Mouse (Mus musculus): ENCODE results near the gene Nol9. TPM values are rescaled to one million over a fixed set of nuclear protein-coding genes. Genes with fewer than 3 reads are reported as not detected.

Nol9 gene
- polyA plus RNA-seq, 1 experiment from 2014 or later = 25.8 TPM

DNA sequence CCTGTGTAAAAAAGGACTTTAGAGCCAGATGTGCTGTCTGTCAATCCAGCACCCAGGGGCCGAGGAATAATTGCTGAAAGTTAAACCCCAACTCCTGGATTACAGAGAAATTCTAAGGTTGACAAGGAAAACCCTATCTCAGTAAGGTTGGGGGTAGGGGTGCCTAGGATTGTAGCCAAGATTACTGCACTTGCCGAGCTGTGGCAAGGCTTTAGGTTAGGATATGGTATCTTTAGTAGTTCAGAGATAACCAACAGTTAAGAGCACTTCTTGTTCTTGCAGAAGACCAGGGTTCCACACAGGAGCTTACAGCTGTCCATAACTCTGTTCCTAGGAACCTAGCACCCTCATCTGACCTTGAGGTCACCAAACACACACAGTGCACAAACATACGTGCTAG is 41.4 kb upstream of the Nol9 start:
- 83% methylated on average over 3 of the region's 3 CpGs for WGBS
- H3K4me2 ChIP-seq (ENCODE audit: low read length) = no peak overlapping the region

GRCm38 (mm10) chr4:151999481-151999880 is 39.6 kb upstream of the Nol9 start:
- ATAC-seq (ENCODE audit: low FRiP score, low TSS enrichment) (no peak), DNase-seq (no peak)
- Histone ChIP-seq H3K27ac (replicated peaks; ENCODE audit: low read depth, low read length) (no peak overlapping the region), H3K4me3 (replicated peaks; ENCODE audit: low read depth, low read length) (no peak overlapping the region), H3K9ac (replicated peaks; ENCODE audit: low read length) (no peak overlapping the region), H3K4me2 (ENCODE audit: low read length) (no peak overlapping the region), H3K9me3 (ENCODE audit: control insufficient read depth, low read length) (no peaks in the 10 kb centered on the region), H3K36me3 (ENCODE audit: control insufficient read depth, insufficient read depth, low read length) (no peaks in the 10 kb centered on the region), H3K27me3 (ENCODE audit: control insufficient read depth, insufficient read depth, low read length) (no peaks in the 10 kb centered on the region), H3K4me1 (ENCODE audit: control insufficient read depth, insufficient read depth, low read length) (peaks cover 2% of the 10 kb centered on the region)
- WGBS = 60% methylated on average over 3 of the region's 3 CpGs

More for the DNA sequence above, 41.4 kb upstream of the Nol9 start:
- H3K4me1 ChIP-seq (ENCODE audit: control insufficient read depth, insufficient read depth, low read length) = peaks cover 9% of the 10 kb centered on the region
- H3K27me3 ChIP-seq (ENCODE audit: control insufficient read depth, insufficient read depth, low read length) = no peaks in the 10 kb centered on the region
- H3K4me3 ChIP-seq (replicated peaks; ENCODE audit: low read depth, low read length) = no peak overlapping the region
- no peaks in the 10 kb centered on the region for H3K9me3 ChIP-seq (ENCODE audit: control insufficient read depth, low read length)
- ATAC-seq (ENCODE audit: low FRiP score, low TSS enrichment) (no peak), DNase-seq (no peak)
- no peak overlapping the region for H3K9ac ChIP-seq (replicated peaks; ENCODE audit: low read length)
- H3K27ac ChIP-seq (replicated peaks; ENCODE audit: low read depth, low read length) = no peak overlapping the region
- H3K36me3 ChIP-seq (ENCODE audit: control insufficient read depth, insufficient read depth, low read length) = peaks cover 7% of the 10 kb centered on the region

- Histone ChIP-seq H3K4me2 (ENCODE audit: low read length) (no peak overlapping the region), H3K27me3 (ENCODE audit: control insufficient read depth, insufficient read depth, low read length) (no peaks in the 10 kb centered on the region), H3K36me3 (ENCODE audit: control insufficient read depth, insufficient read depth, low read length) (no peaks in the 10 kb centered on the region), H3K9ac (replicated peaks; ENCODE audit: low read length) (no peak overlapping the region), H3K4me3 (replicated peaks; ENCODE audit: low read depth, low read length) (no peak overlapping the region), H3K9me3 (ENCODE audit: control insufficient read depth, low read length) (no peaks in the 10 kb centered on the region), H3K27ac (replicated peaks; ENCODE audit: low read depth, low read length) (no peak overlapping the region), H3K4me1 (ENCODE audit: control insufficient read depth, insufficient read depth, low read length) (no peaks in the 10 kb centered on the region)
- DNase-seq (no peak), ATAC-seq (ENCODE audit: low FRiP score, low TSS enrichment) (no peak)
- 60% methylated on average over 4 of the region's 4 CpGs for WGBS
Observed at GRCm38 (mm10) chr4:152000906-152001305, 38.2 kb upstream of the Nol9 start.

DNA sequence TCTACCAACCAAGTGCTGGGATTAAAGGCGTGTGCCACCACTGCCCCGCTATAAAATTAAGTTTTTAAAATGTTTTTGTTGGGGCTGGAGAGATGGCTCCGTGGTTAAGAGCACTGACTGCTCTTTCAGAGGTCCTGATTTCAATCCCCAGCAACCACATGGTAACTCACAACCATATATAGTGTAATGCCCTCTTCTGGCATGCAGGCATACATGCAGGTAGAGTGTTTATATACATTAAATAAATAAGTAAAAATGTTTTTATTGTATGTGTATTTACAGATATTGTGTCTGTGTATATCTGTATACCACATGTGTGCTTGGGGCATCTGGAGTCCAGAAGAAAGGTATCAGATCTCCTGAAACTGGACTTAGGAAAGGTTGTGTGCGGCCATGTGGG is 37.8 kb upstream of the Nol9 start:
- 63% methylated on average over 4 of the region's 4 CpGs for WGBS
- Histone ChIP-seq H3K4me2 (ENCODE audit: low read length) (no peak overlapping the region), H3K9me3 (ENCODE audit: control insufficient read depth, low read length) (no peaks in the 10 kb centered on the region), H3K4me3 (replicated peaks; ENCODE audit: low read depth, low read length) (no peak overlapping the region), H3K27me3 (ENCODE audit: control insufficient read depth, insufficient read depth, low read length) (peaks cover 1% of the 10 kb centered on the region), H3K4me1 (ENCODE audit: control insufficient read depth, insufficient read depth, low read length) (no peaks in the 10 kb centered on the region), H3K36me3 (ENCODE audit: control insufficient read depth, insufficient read depth, low read length) (no peaks in the 10 kb centered on the region), H3K27ac (replicated peaks; ENCODE audit: low read depth, low read length) (no peak overlapping the region), H3K9ac (replicated peaks; ENCODE audit: low read length) (no peak overlapping the region)
- ATAC-seq (ENCODE audit: low FRiP score, low TSS enrichment) (no peak), DNase-seq (no peak)

DNA sequence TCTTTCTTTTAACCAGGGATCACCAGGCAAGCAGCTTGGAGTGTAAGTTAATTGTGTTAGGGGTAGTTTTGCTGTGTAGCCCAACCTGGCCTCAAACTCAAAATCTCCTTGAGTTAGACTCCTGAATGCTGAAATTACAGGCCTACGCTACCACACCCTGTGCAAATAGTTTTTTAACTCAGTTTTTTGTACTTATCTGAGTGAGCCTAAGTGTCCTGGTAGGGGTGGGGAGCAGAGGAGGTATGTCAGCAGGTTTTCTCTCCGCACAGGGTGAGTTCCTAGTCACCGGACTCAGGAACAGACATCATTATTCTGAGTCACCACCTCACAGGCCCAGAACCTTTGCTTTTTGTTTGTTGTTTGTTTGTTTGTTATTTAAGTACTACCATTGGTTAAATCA is 37.1 kb upstream of the Nol9 start:
- Histone ChIP-seq H3K9me3 (ENCODE audit: control insufficient read depth, low read length) (no peaks in the 10 kb centered on the region), H3K27ac (replicated peaks; ENCODE audit: low read depth, low read length) (no peak overlapping the region), H3K9ac (replicated peaks; ENCODE audit: low read length) (no peak overlapping the region), H3K36me3 (ENCODE audit: control insufficient read depth, insufficient read depth, low read length) (no peaks in the 10 kb centered on the region), H3K4me1 (ENCODE audit: control insufficient read depth, insufficient read depth, low read length) (no peaks in the 10 kb centered on the region), H3K4me2 (ENCODE audit: low read length) (no peak overlapping the region), H3K4me3 (replicated peaks; ENCODE audit: low read depth, low read length) (no peak overlapping the region), H3K27me3 (ENCODE audit: control insufficient read depth, insufficient read depth, low read length) (peaks cover 8% of the 10 kb centered on the region)
- no peak for DNase-seq
- WGBS = 92% methylated on average over 3 of the region's 3 CpGs
- ATAC-seq (ENCODE audit: low FRiP score, low TSS enrichment) = no peak

DNA sequence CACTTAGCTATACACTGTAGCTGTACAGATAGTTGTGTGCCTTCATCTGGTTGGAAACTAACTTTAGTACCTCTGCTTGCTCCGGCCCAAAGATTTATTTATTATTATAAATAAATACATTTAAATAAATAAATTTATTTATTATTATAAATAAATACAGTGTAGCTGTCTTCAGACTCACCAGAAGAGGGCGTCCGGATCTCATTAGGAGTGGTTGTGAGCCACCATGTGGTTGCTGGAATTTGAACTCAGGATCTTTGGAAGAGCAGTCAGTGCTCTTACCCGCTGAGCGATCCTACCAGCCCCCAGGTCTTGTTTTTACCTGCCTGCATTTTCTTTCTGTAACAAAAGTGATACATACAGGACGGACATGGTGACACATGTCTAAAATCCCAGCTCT is 33.0 kb upstream of the Nol9 start:
- no peak overlapping the region for H3K4me3 ChIP-seq (replicated peaks; ENCODE audit: low read depth, low read length)
- DNase-seq = peak; percentile 14
- 76% methylated on average over 6 of the region's 6 CpGs for WGBS
- H3K4me1 ChIP-seq (ENCODE audit: control insufficient read depth, insufficient read depth, low read length) = peaks cover 29% of the 10 kb centered on the region
- H3K9me3 ChIP-seq (ENCODE audit: control insufficient read depth, low read length) = no peaks in the 10 kb centered on the region
- peaks cover 34% of the 10 kb centered on the region for H3K27me3 ChIP-seq (ENCODE audit: control insufficient read depth, insufficient read depth, low read length)
- H3K27ac ChIP-seq (replicated peaks; ENCODE audit: low read depth, low read length) = no peak overlapping the region
- no peak overlapping the region for H3K9ac ChIP-seq (replicated peaks; ENCODE audit: low read length)
- ATAC-seq (ENCODE audit: low FRiP score, low TSS enrichment) = no peak
- H3K4me2 ChIP-seq (ENCODE audit: low read length) = no peak overlapping the region
- H3K36me3 ChIP-seq (ENCODE audit: control insufficient read depth, insufficient read depth, low read length) = no peaks in the 10 kb centered on the region

GRCm38 (mm10) chr4:152006812-152007211 is 32.3 kb upstream of the Nol9 start:
- WGBS = 15% methylated on average over 3 of the region's 3 CpGs
- ATAC-seq (ENCODE audit: low FRiP score, low TSS enrichment) (no peak), DNase-seq (no peak)
- H3K27me3 ChIP-seq (ENCODE audit: control insufficient read depth, insufficient read depth, low read length) = peaks cover 34% of the 10 kb centered on the region
- peaks cover 29% of the 10 kb centered on the region for H3K4me1 ChIP-seq (ENCODE audit: control insufficient read depth, insufficient read depth, low read length)
- H3K4me3 ChIP-seq (replicated peaks; ENCODE audit: low read depth, low read length) = no peak overlapping the region
- H3K4me2 ChIP-seq (ENCODE audit: low read length) = no peak overlapping the region
- no peak overlapping the region for H3K9ac ChIP-seq (replicated peaks; ENCODE audit: low read length)
- no peak overlapping the region for H3K27ac ChIP-seq (replicated peaks; ENCODE audit: low read depth, low read length)
- H3K36me3 ChIP-seq (ENCODE audit: control insufficient read depth, insufficient read depth, low read length) = no peaks in the 10 kb centered on the region
- no peaks in the 10 kb centered on the region for H3K9me3 ChIP-seq (ENCODE audit: control insufficient read depth, low read length)

DNA sequence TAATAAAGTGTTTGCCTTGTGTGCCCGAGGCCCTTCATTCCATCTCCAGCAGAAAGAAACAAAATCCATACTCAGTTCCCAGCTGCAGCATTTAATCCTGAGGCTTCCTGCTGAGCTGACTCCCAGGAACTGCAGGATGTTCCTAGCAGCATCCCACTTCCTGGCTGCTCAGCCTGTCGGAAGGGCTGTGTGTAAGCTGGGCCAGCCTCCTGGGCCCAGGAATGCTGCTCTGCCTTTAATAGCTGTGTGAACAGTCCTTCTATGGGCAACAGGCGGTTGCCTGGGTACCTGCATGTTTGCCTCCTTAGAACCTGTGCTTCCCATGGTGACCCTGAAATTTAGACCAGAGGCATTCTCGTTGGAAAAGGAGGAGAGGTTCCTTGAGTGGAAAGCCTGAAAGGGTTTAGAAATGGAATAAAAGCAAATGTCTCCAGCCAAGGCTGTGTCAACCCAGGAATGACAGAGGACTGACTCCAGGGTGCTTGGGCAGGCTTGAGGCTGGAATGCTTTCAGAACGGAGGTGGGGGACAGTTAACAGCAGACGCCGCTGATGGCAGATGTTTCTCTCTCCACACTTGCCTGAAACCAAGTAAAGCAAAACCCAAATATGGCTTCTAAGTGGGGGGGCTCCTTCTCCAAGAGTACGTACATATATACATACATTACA is 31.5 kb upstream of the Nol9 start:
- no peak for ATAC-seq (ENCODE audit: low FRiP score, low TSS enrichment)
- 4% methylated on average over 8 of the region's 8 CpGs for WGBS
- no peaks in the 10 kb centered on the region for H3K36me3 ChIP-seq (ENCODE audit: control insufficient read depth, insufficient read depth, low read length)
- no peak overlapping the region for H3K27ac ChIP-seq (replicated peaks; ENCODE audit: low read depth, low read length)
- H3K9me3 ChIP-seq (ENCODE audit: control insufficient read depth, low read length) = no peaks in the 10 kb centered on the region
- H3K9ac ChIP-seq (replicated peaks; ENCODE audit: low read length) = no peak overlapping the region
- peak overlapping the region; percentile 100 for H3K4me2 ChIP-seq (ENCODE audit: low read length)
- peaks cover 34% of the 10 kb centered on the region for H3K27me3 ChIP-seq (ENCODE audit: control insufficient read depth, insufficient read depth, low read length)
- H3K4me1 ChIP-seq (ENCODE audit: control insufficient read depth, insufficient read depth, low read length) = peaks cover 29% of the 10 kb centered on the region
- peak overlapping the region; percentile 67; the same call in 1 of the 2 replicates for H3K4me3 ChIP-seq (replicated peaks; ENCODE audit: low read depth, low read length)
- peak; percentile 15 for DNase-seq

DNA sequence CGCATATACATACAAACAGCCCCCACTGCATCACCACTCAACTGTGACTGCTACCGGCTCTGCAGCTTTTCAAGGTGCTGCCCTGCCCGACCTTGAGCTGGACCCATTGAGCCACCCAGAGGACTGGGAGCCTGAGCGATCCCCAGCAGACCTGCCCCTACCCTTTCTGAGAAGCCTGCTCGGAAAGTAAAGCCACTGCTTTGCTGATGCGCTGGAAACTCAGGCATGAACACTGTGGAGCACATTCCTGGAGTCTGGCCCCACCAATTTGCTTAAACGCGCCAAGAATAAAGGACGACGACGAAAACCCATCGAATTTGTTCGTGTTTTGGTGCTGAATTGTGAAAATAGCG is 31.0 kb upstream of the Nol9 start:
- ATAC-seq (ENCODE audit: low FRiP score, low TSS enrichment) (no peak; the same call in 1 of the 2 replicates), DNase-seq (no peak)
- H3K9me3 ChIP-seq (ENCODE audit: control insufficient read depth, low read length) = no peaks in the 10 kb centered on the region
- WGBS = under 1% methylated on average over 14 of the region's 14 CpGs
- peaks cover 29% of the 10 kb centered on the region for H3K4me1 ChIP-seq (ENCODE audit: control insufficient read depth, insufficient read depth, low read length)
- H3K9ac ChIP-seq (replicated peaks; ENCODE audit: low read length) = peak overlapping the region; percentile 59; the same call in 1 of the 2 replicates
- peaks cover 34% of the 10 kb centered on the region for H3K27me3 ChIP-seq (ENCODE audit: control insufficient read depth, insufficient read depth, low read length)
- H3K36me3 ChIP-seq (ENCODE audit: control insufficient read depth, insufficient read depth, low read length) = no peaks in the 10 kb centered on the region
- no peak overlapping the region for H3K27ac ChIP-seq (replicated peaks; ENCODE audit: low read depth, low read length)
- H3K4me3 ChIP-seq (replicated peaks; ENCODE audit: low read depth, low read length) = peak overlapping the region; percentile 67
- peak overlapping the region; percentile 100 for H3K4me2 ChIP-seq (ENCODE audit: low read length)

Data from midbrain, embryonic 14.5 days (tissue).